Mouse (Mus musculus): ENCODE measurements around the gene Cat. TPM values are rescaled to one million over a fixed set of nuclear protein-coding genes. Genes with fewer than 3 reads are reported as not detected.

Cat gene
- 84.3 and 102 TPM in 2 replicates for polyA plus RNA-seq (2014; fragmentation: Nextera tagmentation; extraction: Ambion mirVana)

DNA sequence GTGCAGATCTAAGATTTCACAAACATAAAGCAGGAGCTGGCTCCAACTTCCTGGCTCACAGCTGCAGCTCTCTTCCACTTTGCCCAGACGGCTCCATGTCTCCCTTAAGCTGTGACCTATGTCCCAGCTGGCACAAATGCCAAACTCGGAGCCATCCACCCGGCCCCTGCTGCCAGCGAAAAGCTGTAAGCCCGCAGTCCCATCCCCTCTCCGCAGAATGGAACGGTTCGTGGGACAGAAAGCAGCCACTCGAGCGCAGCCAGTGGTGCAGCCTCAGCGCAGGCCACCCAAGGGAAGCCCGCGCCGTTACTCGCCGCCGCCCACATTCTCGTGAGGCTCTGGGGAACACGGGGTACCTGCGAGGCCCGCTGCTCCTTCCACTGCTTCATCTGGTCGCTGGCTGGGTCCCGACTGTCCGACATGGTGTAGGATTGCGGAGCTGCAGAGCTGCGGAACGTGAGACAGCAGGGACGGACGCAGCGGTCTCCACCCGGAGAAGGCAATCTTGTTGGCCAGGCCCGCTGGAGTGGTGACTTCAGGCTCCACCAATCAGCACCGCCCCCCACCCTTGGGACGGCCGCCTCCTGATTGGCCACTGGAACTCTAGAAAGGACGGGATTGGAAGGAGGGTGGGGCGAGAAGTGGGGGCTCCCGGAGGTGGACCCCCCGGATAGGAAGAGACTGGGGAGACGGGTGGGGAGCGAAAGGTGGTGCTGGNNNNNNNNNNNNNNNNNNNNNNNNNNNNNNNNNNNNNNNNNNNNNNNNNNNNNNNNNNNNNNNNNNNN lies at the start of gene Cat:
Gene Cat (minus strand): TSS at position 544 of the 785 bp plus-strand sequence.
- H3K9ac ChIP-seq (replicated peaks; ENCODE audit: low read length): peak within 1 kb of the TSS; percentile 90
- DNase-seq: peak; percentile 96
- peak within 1 kb of the TSS; percentile 76 for H3K4me2 ChIP-seq (ENCODE audit: low read length)
- no peaks in the 10 kb centered on the region for H3K27me3 ChIP-seq (ENCODE audit: control insufficient read depth, insufficient read depth, low read length)
- H3K4me1 ChIP-seq (ENCODE audit: control insufficient read depth, insufficient read depth, low read length): peaks cover 18% of the 10 kb centered on the region
- peak; percentile 99 for ATAC-seq (ENCODE audit: low FRiP score, low TSS enrichment)
- no peaks in the 10 kb centered on the region for H3K9me3 ChIP-seq (ENCODE audit: control insufficient read depth, low read length)
- peak within 1 kb of the TSS; percentile 77 for H3K4me3 ChIP-seq (replicated peaks; ENCODE audit: low read depth, low read length)
- H3K27ac ChIP-seq (replicated peaks; ENCODE audit: low read depth, low read length): peak within 1 kb of the TSS; percentile 95
- no peaks in the 10 kb centered on the region for H3K36me3 ChIP-seq (ENCODE audit: control insufficient read depth, insufficient read depth, low read length)
- WGBS: under 1% methylated on average over 41 of the region's 41 CpGs

DNA sequence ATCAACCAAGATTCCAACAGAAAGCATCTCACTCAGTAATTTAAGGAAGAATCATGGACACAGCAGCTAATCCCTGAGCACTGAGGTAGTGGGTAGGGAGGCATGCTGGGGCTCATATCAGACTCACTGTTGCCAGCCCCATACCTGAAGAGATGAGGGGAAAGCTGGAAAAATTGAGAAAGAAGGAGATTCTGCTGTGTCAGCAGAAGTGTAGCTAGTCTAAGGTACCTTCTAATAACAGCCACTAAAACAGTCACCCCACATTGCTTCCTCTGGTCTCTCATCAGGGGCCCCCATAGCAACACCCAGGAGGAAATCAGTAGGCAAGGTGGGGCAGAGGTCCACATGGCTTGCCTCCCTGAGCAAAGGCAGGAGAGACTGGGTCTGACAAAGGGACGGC lies 40.6 kb upstream of the Cat start:
- no peak overlapping the region for H3K9ac ChIP-seq (replicated peaks; ENCODE audit: low read length)
- H3K4me2 ChIP-seq (ENCODE audit: low read length): no peak overlapping the region
- H3K4me3 ChIP-seq (replicated peaks; ENCODE audit: low read depth, low read length): no peak overlapping the region
- no peaks in the 10 kb centered on the region for H3K9me3 ChIP-seq (ENCODE audit: control insufficient read depth, low read length)
- no peaks in the 10 kb centered on the region for H3K4me1 ChIP-seq (ENCODE audit: control insufficient read depth, insufficient read depth, low read length)
- 93% methylated on average over 1 of the region's 1 CpGs for WGBS
- no peaks in the 10 kb centered on the region for H3K27me3 ChIP-seq (ENCODE audit: control insufficient read depth, insufficient read depth, low read length)
- H3K36me3 ChIP-seq (ENCODE audit: control insufficient read depth, insufficient read depth, low read length): no peaks in the 10 kb centered on the region
- ATAC-seq (ENCODE audit: low FRiP score, low TSS enrichment) (no peak), DNase-seq (no peak)
- H3K27ac ChIP-seq (replicated peaks; ENCODE audit: low read depth, low read length): no peak overlapping the region

GRCm38 (mm10) chr2:103516472-103516871 lies 31.5 kb upstream of the Cat start:
- Histone ChIP-seq H3K27me3 (ENCODE audit: control insufficient read depth, insufficient read depth, low read length) (no peaks in the 10 kb centered on the region), H3K27ac (replicated peaks; ENCODE audit: low read depth, low read length) (no peak overlapping the region), H3K4me2 (ENCODE audit: low read length) (no peak overlapping the region), H3K9ac (replicated peaks; ENCODE audit: low read length) (no peak overlapping the region), H3K4me3 (replicated peaks; ENCODE audit: low read depth, low read length) (no peak overlapping the region), H3K4me1 (ENCODE audit: control insufficient read depth, insufficient read depth, low read length) (no peaks in the 10 kb centered on the region), H3K9me3 (ENCODE audit: control insufficient read depth, low read length) (no peaks in the 10 kb centered on the region), H3K36me3 (ENCODE audit: control insufficient read depth, insufficient read depth, low read length) (no peaks in the 10 kb centered on the region)
- ATAC-seq (ENCODE audit: low FRiP score, low TSS enrichment): no peak
- WGBS: 70% methylated on average over 1 of the region's 1 CpGs
- no peak for DNase-seq

DNA sequence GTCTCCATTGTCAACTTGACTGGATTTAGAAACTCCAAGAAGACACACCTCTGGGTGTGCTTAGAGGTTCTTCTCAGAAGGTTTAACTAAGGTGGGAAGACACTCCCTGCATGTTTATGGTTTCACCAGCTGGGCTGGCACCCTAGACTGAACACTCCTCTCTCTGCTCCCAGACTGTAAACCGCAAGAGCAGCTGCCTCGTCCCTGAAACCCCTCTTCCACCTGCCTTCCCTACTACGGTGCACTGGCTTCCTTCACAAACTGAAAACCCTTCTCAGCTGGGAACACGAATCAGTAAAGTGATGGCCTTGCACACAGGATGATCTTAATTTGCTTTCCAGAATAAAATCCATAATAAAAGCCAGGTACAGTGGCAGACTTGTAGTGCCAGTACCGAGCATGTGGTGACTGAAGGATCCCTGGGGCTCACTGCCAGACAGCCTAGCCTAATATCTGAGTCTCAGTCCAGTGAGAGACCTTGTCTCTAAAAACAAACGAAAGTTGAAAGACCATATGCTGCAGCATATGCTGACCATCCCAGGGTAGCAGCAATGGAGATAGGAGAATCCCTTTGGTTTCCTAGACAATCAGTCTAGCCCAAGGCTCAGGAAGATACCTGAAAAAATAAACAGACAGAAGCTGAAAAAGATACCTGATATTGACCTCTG lies 30.7 kb upstream of the Cat start:
- Histone ChIP-seq H3K27ac (replicated peaks; ENCODE audit: low read depth, low read length) (no peak overlapping the region), H3K27me3 (ENCODE audit: control insufficient read depth, insufficient read depth, low read length) (no peaks in the 10 kb centered on the region), H3K9ac (replicated peaks; ENCODE audit: low read length) (no peak overlapping the region), H3K4me3 (replicated peaks; ENCODE audit: low read depth, low read length) (no peak overlapping the region), H3K9me3 (ENCODE audit: control insufficient read depth, low read length) (no peaks in the 10 kb centered on the region), H3K4me1 (ENCODE audit: control insufficient read depth, insufficient read depth, low read length) (no peaks in the 10 kb centered on the region), H3K36me3 (ENCODE audit: control insufficient read depth, insufficient read depth, low read length) (no peaks in the 10 kb centered on the region), H3K4me2 (ENCODE audit: low read length) (no peak overlapping the region)
- WGBS: 86% methylated on average over 6 of the region's 6 CpGs
- no peak for DNase-seq
- ATAC-seq (ENCODE audit: low FRiP score, low TSS enrichment): no peak

DNA sequence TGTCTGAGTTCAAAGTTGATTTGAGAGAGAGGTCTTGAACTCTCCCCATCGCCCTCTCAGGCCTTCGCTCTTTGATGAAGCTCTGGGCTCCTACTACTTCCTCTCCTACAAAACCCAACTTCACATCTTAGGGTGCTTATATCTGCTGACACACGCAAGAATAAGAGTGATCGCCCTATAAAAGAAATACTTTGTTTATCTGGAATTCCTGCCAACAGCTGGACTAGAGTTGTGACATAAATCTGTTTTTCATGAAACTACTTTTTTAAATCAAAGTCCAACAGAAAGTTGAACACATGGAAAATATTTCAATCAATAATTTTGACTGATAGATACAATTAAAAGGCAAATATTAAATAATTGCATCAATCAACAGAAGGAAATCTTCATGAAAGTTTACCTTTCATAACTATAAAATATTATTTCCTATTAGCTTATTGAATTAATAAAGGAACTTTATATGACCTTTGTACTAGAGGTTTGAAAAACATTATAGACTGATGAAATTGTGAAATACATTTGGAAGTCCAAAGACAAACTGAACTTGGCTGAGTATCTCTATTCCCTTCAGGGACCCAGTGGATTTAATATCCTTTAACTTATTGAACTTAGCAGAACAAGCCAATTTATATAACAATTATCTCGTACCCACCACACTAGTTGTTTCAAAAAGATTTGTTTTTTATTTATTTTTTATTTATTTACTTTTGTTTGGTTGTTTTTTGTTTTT lies 27.3 kb upstream of the Cat start:
- Histone ChIP-seq H3K4me2 (ENCODE audit: low read length) (no peak overlapping the region), H3K4me1 (ENCODE audit: control insufficient read depth, insufficient read depth, low read length) (no peaks in the 10 kb centered on the region), H3K27ac (replicated peaks; ENCODE audit: low read depth, low read length) (no peak overlapping the region), H3K36me3 (ENCODE audit: control insufficient read depth, insufficient read depth, low read length) (no peaks in the 10 kb centered on the region), H3K9me3 (ENCODE audit: control insufficient read depth, low read length) (no peaks in the 10 kb centered on the region), H3K4me3 (replicated peaks; ENCODE audit: low read depth, low read length) (no peak overlapping the region), H3K9ac (replicated peaks; ENCODE audit: low read length) (no peak overlapping the region), H3K27me3 (ENCODE audit: control insufficient read depth, insufficient read depth, low read length) (no peaks in the 10 kb centered on the region)
- DNase-seq: no peak
- 91% methylated on average over 5 of the region's 5 CpGs for WGBS
- ATAC-seq (ENCODE audit: low FRiP score, low TSS enrichment): no peak

DNA sequence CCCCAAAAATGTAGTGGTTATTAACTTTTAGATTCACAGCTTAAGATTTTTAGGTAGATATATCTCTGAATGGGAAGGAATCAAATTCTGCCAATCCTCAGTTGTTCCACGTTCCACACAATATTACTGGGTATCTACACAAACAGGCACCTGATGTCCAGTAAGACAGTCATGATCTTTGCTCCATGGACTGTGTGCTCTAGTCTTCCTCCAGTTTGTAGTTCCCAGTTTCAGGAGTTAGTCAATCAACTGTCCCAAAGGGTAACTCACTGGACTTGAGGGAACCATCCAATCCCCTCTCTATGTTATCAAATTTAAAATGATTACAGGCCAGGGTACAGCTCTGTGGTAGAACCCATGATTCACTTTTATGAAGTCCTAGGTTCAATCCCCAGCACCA lies 26.7 kb upstream of the Cat start:
- H3K4me1 ChIP-seq (ENCODE audit: control insufficient read depth, insufficient read depth, low read length): no peaks in the 10 kb centered on the region
- no peak overlapping the region for H3K4me3 ChIP-seq (replicated peaks; ENCODE audit: low read depth, low read length)
- ATAC-seq (ENCODE audit: low FRiP score, low TSS enrichment): no peak
- 88% methylated on average over 1 of the region's 1 CpGs for whole genome bisulfite sequencing
- DNase-seq: no peak
- H3K27me3 ChIP-seq (ENCODE audit: control insufficient read depth, insufficient read depth, low read length): no peaks in the 10 kb centered on the region
- no peak overlapping the region for H3K27ac ChIP-seq (replicated peaks; ENCODE audit: low read depth, low read length)
- H3K36me3 ChIP-seq (ENCODE audit: control insufficient read depth, insufficient read depth, low read length): no peaks in the 10 kb centered on the region
- no peak overlapping the region for H3K9ac ChIP-seq (replicated peaks; ENCODE audit: low read length)
- no peaks in the 10 kb centered on the region for H3K9me3 ChIP-seq (ENCODE audit: control insufficient read depth, low read length)
- no peak overlapping the region for H3K4me2 ChIP-seq (ENCODE audit: low read length)

GRCm38 (mm10) chr2:103511042-103511441 lies 26.1 kb upstream of the Cat start:
- 93% methylated on average over 1 of the region's 1 CpGs for WGBS

DNA sequence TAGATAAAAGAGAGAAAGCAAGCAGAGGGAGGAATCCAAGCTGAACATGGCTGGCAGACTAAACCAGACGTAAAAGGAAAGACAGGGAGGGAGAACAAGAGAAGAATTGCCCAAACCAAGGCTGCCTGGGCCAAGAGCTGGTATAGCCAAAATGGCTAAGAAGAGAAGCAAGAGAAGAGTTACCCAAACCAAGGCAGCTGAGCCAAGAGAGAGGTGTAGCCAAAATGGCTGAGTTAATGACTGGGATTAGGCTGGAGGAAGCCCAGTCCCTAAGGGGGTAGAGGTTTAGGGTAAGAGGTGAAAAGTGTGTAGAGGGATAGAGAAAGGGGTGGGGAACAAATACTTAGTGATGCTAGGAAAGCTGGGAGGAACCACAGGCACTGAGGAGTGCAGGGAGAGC lies 22.7 kb upstream of the Cat start:
- no peak overlapping the region for H3K9ac ChIP-seq (replicated peaks; ENCODE audit: low read length)
- no peaks in the 10 kb centered on the region for H3K4me1 ChIP-seq (ENCODE audit: control insufficient read depth, insufficient read depth, low read length)
- H3K36me3 ChIP-seq (ENCODE audit: control insufficient read depth, insufficient read depth, low read length): no peaks in the 10 kb centered on the region
- no peak for DNase-seq
- ATAC-seq (ENCODE audit: low FRiP score, low TSS enrichment): no peak
- no peaks in the 10 kb centered on the region for H3K27me3 ChIP-seq (ENCODE audit: control insufficient read depth, insufficient read depth, low read length)
- no peak overlapping the region for H3K27ac ChIP-seq (replicated peaks; ENCODE audit: low read depth, low read length)
- H3K4me2 ChIP-seq (ENCODE audit: low read length): no peak overlapping the region
- H3K9me3 ChIP-seq (ENCODE audit: control insufficient read depth, low read length): no peaks in the 10 kb centered on the region
- WGBS: 97% methylated on average over 1 of the region's 1 CpGs
- no peak overlapping the region for H3K4me3 ChIP-seq (replicated peaks; ENCODE audit: low read depth, low read length)

More at GRCm38 (mm10) chr2:103511042-103511441, 26.1 kb upstream of the Cat start:
- Histone ChIP-seq H3K27ac (replicated peaks; ENCODE audit: low read depth, low read length) (no peak overlapping the region), H3K36me3 (ENCODE audit: control insufficient read depth, insufficient read depth, low read length) (no peaks in the 10 kb centered on the region), H3K27me3 (ENCODE audit: control insufficient read depth, insufficient read depth, low read length) (no peaks in the 10 kb centered on the region), H3K4me1 (ENCODE audit: control insufficient read depth, insufficient read depth, low read length) (no peaks in the 10 kb centered on the region), H3K9me3 (ENCODE audit: control insufficient read depth, low read length) (no peaks in the 10 kb centered on the region), H3K9ac (replicated peaks; ENCODE audit: low read length) (no peak overlapping the region), H3K4me3 (replicated peaks; ENCODE audit: low read depth, low read length) (no peak overlapping the region), H3K4me2 (ENCODE audit: low read length) (no peak overlapping the region)
- ATAC-seq (ENCODE audit: low FRiP score, low TSS enrichment) (no peak), DNase-seq (no peak)

Data from midbrain, embryonic 14.5 days (tissue).